Mouse (Mus musculus) natural killer cell, adult 2 months (primary cell): ENCODE measurements around the gene Ostm1.

Experiments
- DNase-seq, 2 experiments: peaks; one replicate each; pipeline ENCODE4 v3.0.0; 2022; ENCODE audit warnings: low spot score in 2 of 2

Ostm1 gene

DNA sequence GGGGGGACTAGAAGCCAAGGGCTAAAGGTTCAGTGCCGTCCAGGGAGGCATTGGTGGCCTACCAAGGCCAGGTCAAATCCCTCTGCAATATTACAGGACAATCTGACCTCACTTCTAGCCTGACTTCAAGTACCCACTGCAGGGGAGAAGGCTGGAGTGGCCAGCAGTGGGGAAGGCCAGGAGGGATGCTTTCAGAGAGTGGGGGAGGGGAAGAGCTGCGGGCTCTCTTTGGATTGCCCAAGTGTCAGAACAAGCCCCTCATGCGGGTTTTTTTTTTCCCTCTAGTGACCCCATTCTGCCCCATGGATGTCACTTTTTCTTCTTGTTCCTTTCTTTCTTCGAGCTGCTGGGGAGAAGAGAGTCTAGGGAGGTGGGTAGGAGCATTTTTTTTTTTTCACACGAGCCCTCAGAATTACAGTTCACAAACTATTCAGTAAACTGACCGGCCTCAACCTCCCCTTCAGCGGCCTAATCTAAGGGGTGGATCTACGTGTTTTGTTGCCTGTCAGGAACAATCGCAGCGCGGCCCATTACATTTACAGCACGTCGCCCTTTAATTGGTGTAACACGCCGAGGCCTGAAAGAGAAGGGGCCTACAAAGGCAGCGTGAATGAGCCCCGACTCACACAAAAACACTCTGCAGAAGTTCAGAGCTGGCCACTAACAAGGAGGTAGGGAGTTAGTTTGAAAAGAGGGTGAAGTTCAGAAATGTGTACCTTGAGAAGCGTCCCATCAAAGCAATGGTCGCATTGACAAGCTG, 47.2 kb downstream of the Ostm1 start:
- DNase-seq = no peak

DNA sequence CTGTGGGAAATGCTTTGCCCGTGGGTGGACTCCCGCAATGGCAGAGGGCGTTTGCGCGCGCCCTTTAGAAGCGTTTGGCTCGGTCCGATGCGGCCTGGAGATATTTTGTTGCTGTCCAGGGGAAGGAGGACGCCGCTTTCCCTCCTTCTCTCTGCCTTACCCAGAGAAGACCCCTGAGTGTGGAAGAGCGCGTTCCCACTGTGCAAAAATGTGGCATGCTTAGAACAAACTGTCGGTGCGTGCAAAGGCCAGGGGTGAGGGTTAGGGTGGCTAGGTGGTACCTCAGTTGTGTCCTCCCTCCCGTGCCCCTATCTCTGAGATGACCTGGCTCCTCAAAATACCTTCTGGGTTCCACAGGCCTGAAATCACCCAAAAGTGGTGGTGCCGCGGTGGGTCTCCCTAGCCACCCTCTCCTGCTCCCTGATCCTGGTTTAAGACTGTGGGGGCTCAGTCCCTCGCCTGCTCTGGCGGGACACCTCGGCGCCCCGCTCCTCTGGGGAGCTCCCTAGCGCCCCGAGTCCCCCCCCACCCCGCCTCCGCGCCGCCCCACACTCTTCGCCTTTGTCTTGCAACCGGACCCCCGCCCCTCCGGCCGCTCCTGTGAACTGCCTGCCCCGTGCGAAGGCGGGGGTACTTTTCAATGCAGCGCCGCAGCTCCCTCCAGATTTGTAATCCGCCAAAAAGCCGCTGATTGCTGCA, 48.3 kb downstream of the Ostm1 start:
- no peak for DNase-seq

DNA sequence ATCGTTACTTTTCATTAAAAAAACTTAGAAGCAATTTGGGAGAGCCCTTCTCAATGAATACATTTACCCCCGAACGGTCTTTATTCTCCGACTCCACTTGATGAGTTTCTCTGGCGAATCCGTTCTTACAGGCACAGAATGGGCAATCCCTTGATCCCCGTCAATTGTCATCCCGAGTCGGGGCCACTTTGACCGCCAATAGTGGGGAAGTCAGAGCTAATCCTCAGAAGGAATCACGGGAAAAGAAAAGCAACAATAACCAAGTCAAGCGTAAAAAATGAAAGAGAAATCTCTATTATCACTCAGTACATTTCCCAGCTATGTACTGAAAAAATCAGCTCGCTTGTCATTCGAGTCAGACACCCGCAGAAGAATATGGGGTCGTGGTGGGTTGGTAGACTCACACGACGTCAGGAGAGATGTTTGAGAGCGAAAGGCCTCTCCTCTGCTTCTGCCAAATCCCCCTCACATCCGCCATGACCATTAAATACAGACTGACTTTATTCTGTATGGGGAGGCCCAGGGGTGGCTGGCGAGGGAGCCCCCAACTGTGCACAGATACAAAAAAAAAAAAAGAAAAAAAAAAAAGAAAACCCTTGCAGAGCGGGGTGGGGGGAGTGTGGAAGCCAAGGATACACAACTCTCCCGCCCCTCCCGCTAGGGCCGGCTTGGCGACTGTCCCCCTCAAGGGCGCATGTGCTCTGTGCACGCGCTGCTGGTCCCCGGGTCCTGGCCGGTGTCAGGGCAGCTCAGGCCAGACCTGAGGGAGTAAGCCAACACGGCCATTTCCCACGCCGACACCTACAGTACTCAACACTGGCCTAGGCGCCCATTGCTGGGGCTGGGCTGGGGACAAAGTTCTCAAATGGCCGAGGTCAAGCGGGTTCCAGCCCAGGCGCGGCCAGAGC, 49.1 kb downstream of the Ostm1 start:
- no peak for DNase-seq

DNA sequence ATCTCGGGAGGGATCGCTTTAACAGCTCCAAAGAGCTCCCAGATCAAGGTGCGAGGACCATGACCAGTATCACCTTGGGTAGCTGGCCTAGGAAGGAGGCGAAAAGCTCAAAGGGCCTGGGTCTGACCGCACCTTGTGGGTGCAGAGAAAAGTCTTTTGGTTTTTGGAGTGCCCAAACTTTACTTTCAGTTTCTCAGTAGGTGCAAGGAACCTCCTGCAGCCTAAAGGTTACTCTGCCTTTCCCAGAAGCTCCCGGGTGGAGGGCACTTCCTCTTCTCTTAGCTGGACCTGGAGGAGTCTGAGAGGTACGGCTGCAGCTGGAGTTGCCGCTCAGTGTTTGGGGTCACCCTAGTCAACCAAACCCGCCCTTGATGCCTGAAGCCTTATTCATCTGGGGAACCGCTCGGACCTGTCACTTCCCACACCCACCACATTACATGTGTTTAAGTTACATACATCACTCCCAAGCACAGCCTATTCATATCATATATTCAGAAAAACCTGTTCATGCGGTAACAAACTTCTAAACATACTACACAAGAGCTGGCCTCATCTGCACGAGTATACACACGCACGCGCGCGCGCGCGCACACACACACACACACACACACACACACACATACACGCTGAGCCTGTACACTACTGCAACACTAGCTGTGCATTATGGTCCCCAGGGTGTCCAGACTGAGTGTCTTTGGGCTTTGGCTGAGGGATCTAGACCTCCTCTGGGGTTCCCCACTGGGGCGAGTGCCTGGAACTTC, 49.9 kb downstream of the Ostm1 start:
- DNase-seq = peak; percentile 13 to 20

GRCm38 (mm10) chr10:42634122-42634720, 50.6 kb downstream of the Ostm1 start:
- DNase-seq = no peak

DNA sequence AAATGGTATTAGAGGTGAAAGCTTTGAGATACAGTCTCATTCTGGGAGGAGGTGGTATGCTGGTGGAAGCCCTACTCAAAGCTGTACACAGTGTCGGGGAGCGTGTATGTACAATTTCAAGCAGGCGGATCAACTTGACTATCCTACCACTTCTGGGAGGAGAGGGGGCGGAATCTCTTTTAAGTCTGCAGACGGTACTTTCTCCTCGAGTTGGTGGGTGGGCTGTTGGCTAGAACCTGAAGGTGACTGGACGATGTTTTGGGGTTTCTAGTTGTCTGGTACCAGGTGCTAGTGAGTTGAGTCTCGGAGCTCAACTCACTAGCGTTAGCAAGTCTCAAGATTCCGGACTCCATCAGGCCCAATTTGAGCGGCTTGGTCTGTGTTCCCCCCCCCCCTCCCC, 51.4 kb downstream of the Ostm1 start:
- DNase-seq = no peak

DNA sequence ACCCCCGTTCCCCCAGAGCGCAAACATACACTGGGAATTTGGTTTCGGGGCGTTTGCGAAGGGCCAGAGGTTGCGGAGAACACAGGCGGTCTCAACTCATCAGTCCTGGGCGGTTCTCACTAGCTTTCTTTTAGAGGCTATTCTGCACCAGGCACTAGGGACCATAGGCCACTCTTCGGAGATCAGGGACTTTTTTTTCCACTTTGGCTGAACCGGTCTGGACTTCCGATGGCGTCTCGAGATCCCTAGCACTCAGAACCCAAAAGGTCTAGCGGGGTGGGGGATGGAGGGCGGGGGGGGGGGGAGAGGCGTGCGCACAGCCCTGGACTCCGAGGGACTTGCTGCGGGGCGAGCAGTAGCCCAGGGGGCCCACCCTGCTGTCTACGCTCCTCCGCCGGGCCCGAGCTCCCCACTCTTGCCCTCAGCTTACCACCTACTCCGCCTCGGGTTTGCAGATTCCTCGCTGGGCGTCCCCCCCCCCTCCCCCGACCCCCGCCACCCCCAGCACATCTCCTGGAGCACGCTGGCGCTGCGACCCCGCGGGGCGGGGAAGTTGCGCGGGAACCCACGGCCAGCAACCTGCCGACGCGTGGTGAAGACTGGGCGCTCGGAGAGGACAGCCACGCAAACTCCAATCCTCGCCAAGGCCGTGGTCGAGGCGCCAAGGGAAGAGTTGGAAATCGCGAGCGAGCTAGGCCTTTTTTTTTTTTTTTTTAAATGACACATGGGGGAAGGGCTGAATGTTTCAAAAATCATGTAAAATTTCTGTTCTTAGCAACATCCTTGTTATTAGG, 52.1 kb downstream of the Ostm1 start:
- DNase-seq = no peak

- DNase-seq = peak; percentile 40 to 44
These were observed 52.9 kb downstream of the Ostm1 start for GRCm38 (mm10) chr10:42636360-42637182.

GRCm38 (mm10) chr10:42637183-42637788, 53.7 kb downstream of the Ostm1 start:
- DNase-seq = peak; percentile 32 to 44

DNA sequence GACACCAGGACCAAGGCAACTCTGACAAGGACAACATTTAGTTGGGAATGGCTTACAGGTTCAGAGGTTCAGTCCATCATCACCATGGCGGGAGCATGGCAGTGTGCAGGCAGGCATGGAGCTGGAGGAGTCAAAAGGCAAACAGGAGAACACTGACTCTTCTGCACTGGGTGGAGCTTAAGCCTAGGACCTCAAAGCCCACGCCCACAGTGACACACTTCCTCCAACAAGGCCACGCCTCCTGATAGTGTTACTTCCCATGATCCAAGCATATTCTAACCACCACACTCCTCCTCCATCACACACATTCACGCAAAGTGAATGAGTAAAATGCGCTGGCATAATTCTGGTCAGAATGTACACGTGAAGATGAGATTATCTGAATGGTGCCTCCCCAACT, 56.2 kb downstream of the Ostm1 start:
- no peak for DNase-seq

GRCm38 (mm10) chr10:42643638-42644037, 60.0 kb downstream of the Ostm1 start:
- DNase-seq = no peak

- DNase-seq = no peak
These were observed 62.7 kb downstream of the Ostm1 start for GRCm38 (mm10) chr10:42646340-42646739.

- DNase-seq = no peak
These were observed 78.3 kb downstream of the Ostm1 start for GRCm38 (mm10) chr10:42661916-42662315.

DNA sequence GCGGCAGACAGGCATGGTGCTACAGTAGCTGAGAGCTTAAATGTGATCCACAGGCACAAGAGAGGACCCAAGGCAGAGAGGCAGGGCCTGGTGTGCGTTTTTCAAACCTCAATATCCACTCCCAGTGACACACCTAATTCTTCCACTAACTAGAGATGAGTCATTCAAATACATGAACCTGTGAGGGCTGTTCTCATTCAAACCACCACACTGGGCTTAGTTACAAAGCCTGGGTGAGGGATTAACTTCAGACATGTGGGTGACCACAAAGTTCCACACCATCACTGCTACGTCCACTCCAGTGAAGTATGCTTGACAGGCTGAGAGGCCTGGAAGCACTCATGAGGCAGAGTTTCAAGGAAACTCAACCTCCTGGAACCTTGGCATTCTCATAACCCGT, 86.3 kb downstream of the Ostm1 start:
- DNase-seq = no peak

DNA sequence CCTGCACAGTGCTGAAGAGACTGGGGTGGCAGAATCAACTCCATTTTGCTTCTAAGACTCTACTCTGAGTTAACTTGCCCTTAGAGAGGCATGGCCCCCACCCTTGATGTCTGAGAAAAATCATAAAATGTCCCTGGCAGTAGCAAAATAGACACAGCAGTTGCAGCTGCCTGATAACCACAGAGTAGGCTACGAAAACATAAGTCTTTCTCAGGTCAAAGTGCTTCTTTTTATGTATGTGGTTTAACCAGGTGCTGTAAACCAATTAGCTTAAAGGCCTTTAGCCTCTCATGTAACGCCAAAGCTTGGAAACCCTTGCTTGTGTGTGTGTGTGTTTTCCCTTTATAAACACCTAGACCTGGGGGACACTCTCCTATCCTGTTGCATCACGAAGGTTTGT, 89.2 kb downstream of the Ostm1 start:
- no peak for DNase-seq

GRCm38 (mm10) chr10:42675571-42675970, 91.9 kb downstream of the Ostm1 start:
- DNase-seq = no peak

- DNase-seq = no peak
These were observed 94.7 kb downstream of the Ostm1 start for GRCm38 (mm10) chr10:42678331-42678730.

DNA sequence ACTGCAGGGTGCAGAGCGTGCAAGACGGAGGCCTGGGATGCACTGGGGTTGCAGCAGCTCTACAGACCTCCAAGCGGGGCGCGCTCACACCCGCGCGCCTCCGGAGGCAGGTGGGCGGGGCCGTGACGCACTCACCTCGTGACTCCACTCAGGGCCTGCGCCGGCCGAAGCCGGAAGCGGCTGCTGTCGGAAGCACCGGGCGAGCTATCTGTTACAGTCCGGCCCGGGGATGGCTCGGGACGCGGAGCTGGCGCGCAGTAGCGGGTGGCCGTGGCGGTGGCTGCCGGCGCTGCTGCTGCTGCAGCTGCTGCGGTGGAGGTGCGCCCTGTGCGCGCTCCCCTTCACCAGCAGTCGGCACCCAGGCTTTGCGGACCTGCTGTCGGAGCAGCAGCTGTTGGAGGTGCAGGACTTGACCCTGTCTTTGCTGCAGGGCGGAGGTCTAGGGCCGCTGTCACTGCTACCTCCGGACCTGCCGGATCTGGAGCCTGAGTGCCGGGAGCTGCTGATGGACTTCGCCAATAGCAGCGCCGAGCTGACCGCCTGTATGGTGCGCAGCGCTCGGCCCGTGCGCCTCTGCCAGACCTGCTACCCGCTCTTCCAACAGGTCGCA, 95.2 kb downstream of the Ostm1 start:
- DNase-seq = peak; percentile 89 to 93

DNA sequence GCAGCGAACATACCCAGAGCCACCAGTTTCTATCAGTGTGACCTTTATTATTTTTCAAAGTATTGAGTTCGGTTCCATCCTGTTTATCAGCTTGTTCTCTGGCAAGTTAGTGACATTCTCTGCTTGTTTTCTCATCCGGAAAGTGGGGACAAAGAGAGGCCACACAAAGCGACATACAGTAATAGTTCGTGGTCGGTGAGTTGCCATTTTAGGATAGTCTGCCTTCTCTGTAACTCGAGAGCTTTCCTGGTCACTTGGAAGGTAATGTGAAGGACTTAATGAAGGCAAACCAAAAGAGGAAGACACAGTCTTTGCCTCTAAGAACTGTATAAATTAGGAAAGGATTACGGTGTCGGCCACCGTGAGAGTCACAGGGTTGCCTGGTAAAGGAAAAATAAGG, 96.0 kb downstream of the Ostm1 start:
- DNase-seq = peak in 1 of 2 experiments; percentile 3
